Mouse (Mus musculus): ENCODE results near the gene Twf1. TPM values are rescaled to one million over a fixed set of nuclear protein-coding genes. Genes with fewer than 3 reads are reported as not detected.

Twf1 gene
- polyA plus RNA-seq, 1 experiment from 2014 or later, result 94.9 TPM

DNA sequence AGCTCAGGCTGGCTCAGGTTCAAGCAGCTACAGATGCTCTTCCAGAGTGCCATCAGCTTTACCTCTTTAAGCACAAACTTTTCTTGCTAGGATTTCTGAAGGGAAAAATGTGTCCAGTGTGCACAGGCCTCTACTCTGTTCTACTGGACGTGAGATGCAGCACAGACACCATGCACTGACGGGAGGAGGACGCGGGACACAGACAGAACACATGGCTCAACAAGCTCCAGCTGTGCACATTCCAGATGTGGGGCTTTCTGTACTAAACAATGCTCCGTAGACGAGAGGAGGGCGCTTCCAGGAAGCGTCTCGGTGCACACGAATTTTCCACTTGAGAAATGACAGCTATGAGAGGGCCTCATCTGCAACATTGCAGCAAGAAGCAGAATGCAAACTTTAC lies 6.5 kb downstream of the Twf1 start:
- no peak overlapping the region for H3K9ac ChIP-seq (ENCODE audit: low read length)
- no peaks in the 10 kb centered on the region; the same call in 1 of the 2 replicates for H3K4me1 ChIP-seq (ENCODE audit: control insufficient read depth, insufficient read depth, low read length)
- H3K4me2 ChIP-seq (ENCODE audit: low read depth, low read length), result no peak overlapping the region
- WGBS, result 60% methylated on average over 10 of the region's 10 CpGs
- no peak overlapping the region for H3K4me3 ChIP-seq (replicated peaks; ENCODE audit: low read length)
- H3K36me3 ChIP-seq (ENCODE audit: control insufficient read depth, insufficient read depth, low read length), result peaks cover 30% of the 10 kb centered on the region
- H3K9me3 ChIP-seq (replicated peaks; ENCODE audit: control insufficient read depth, low read length), result no peaks in the 10 kb centered on the region
- H3K27ac ChIP-seq (ENCODE audit: low read length), result no peak overlapping the region
- ATAC-seq (ENCODE audit: insufficient read depth, low FRiP score), result no peak; the same call in 1 of the 2 replicates
- H3K27me3 ChIP-seq (ENCODE audit: control insufficient read depth, insufficient read depth, low read length), result no peaks in the 10 kb centered on the region

- Histone ChIP-seq H3K27me3 (ENCODE audit: control insufficient read depth, insufficient read depth, low read length) (no peaks in the 10 kb centered on the region), H3K27ac (ENCODE audit: low read length) (0 out of 2 replicates have a peak overlapping the region, but pooled peaks have one; percentile 0), H3K4me2 (ENCODE audit: low read depth, low read length) (no peak overlapping the region), H3K4me3 (replicated peaks; ENCODE audit: low read length) (no peak overlapping the region), H3K9ac (ENCODE audit: low read length) (no peak overlapping the region), H3K4me1 (ENCODE audit: control insufficient read depth, insufficient read depth, low read length) (no peaks in the 10 kb centered on the region), H3K9me3 (replicated peaks; ENCODE audit: control insufficient read depth, low read length) (no peaks in the 10 kb centered on the region), H3K36me3 (ENCODE audit: control insufficient read depth, insufficient read depth, low read length) (peaks cover 30% of the 10 kb centered on the region)
- 57% methylated on average over 7 of the region's 7 CpGs for WGBS
- no peak for ATAC-seq (ENCODE audit: insufficient read depth, low FRiP score)
Measured at GRCm38 (mm10) chr15:94582000-94582593, 7.6 kb downstream of the Twf1 start.

- Histone ChIP-seq H3K9me3 (replicated peaks; ENCODE audit: control insufficient read depth, low read length) (no peaks in the 10 kb centered on the region), H3K4me2 (ENCODE audit: low read depth, low read length) (no peak overlapping the region), H3K9ac (ENCODE audit: low read length) (no peak overlapping the region), H3K27ac (ENCODE audit: low read length) (no peak overlapping the region), H3K27me3 (ENCODE audit: control insufficient read depth, insufficient read depth, low read length) (no peaks in the 10 kb centered on the region), H3K4me1 (ENCODE audit: control insufficient read depth, insufficient read depth, low read length) (no peaks in the 10 kb centered on the region), H3K4me3 (replicated peaks; ENCODE audit: low read length) (no peak overlapping the region), H3K36me3 (ENCODE audit: control insufficient read depth, insufficient read depth, low read length) (no peaks in the 10 kb centered on the region)
- ATAC-seq (ENCODE audit: insufficient read depth, low FRiP score), result no peak
- 72% methylated on average over 4 of the region's 4 CpGs for WGBS
Measured at GRCm38 (mm10) chr15:94574566-94575268, 15.0 kb downstream of the Twf1 start.

DNA sequence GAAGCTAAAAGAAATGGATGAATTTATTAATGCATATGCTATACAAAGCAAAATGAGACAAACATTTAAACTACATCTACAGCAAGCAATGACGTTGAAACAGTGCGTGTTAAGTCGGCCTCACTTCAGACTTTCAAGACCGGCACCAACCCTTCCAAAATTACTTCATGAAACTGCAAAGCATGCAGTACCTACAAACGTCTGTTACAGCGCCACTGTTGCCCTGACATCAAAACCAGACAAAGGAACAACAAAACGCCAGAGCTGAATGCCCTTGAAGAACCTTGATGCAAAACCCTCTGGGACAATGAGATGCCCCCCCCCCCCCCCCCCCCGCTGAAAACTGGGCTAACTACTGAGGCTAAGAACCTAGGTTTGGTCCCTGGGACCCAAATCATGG lies 16.9 kb downstream of the Twf1 start:
- Histone ChIP-seq H3K27ac (ENCODE audit: low read length) (no peak overlapping the region), H3K9ac (ENCODE audit: low read length) (no peak overlapping the region), H3K4me2 (ENCODE audit: low read depth, low read length) (no peak overlapping the region), H3K27me3 (ENCODE audit: control insufficient read depth, insufficient read depth, low read length) (no peaks in the 10 kb centered on the region), H3K9me3 (replicated peaks; ENCODE audit: control insufficient read depth, low read length) (no peaks in the 10 kb centered on the region), H3K4me1 (ENCODE audit: control insufficient read depth, insufficient read depth, low read length) (no peaks in the 10 kb centered on the region), H3K4me3 (replicated peaks; ENCODE audit: low read length) (no peak overlapping the region), H3K36me3 (ENCODE audit: control insufficient read depth, insufficient read depth, low read length) (no peaks in the 10 kb centered on the region)
- no peak for ATAC-seq (ENCODE audit: insufficient read depth, low FRiP score)
- WGBS, result 73% methylated on average over 8 of the region's 8 CpGs

- no peak overlapping the region for H3K9ac ChIP-seq (ENCODE audit: low read length)
- ATAC-seq (ENCODE audit: insufficient read depth, low FRiP score), result no peak
- H3K4me3 ChIP-seq (replicated peaks; ENCODE audit: low read length), result no peak overlapping the region
- no peaks in the 10 kb centered on the region for H3K4me1 ChIP-seq (ENCODE audit: control insufficient read depth, insufficient read depth, low read length)
- no peak overlapping the region for H3K4me2 ChIP-seq (ENCODE audit: low read depth, low read length)
- H3K27me3 ChIP-seq (ENCODE audit: control insufficient read depth, insufficient read depth, low read length), result no peaks in the 10 kb centered on the region
- no peaks in the 10 kb centered on the region for H3K36me3 ChIP-seq (ENCODE audit: control insufficient read depth, insufficient read depth, low read length)
- no peaks in the 10 kb centered on the region for H3K9me3 ChIP-seq (replicated peaks; ENCODE audit: control insufficient read depth, low read length)
- 59% methylated on average over 4 of the region's 4 CpGs for WGBS
- no peak overlapping the region for H3K27ac ChIP-seq (ENCODE audit: low read length)
Measured at GRCm38 (mm10) chr15:94571501-94571900, 18.2 kb downstream of the Twf1 start.

GRCm38 (mm10) chr15:94568496-94569182 lies 21.1 kb downstream of the Twf1 start:
- 59% methylated on average over 10 of the region's 10 CpGs for WGBS
- Histone ChIP-seq H3K4me2 (ENCODE audit: low read depth, low read length) (no peak overlapping the region), H3K36me3 (ENCODE audit: control insufficient read depth, insufficient read depth, low read length) (no peaks in the 10 kb centered on the region), H3K9ac (ENCODE audit: low read length) (no peak overlapping the region), H3K27ac (ENCODE audit: low read length) (no peak overlapping the region), H3K4me3 (replicated peaks; ENCODE audit: low read length) (no peak overlapping the region), H3K9me3 (replicated peaks; ENCODE audit: control insufficient read depth, low read length) (no peaks in the 10 kb centered on the region), H3K27me3 (ENCODE audit: control insufficient read depth, insufficient read depth, low read length) (no peaks in the 10 kb centered on the region), H3K4me1 (ENCODE audit: control insufficient read depth, insufficient read depth, low read length) (no peaks in the 10 kb centered on the region)
- ATAC-seq (ENCODE audit: insufficient read depth, low FRiP score), result peak; percentile 85

GRCm38 (mm10) chr15:94565854-94566253 lies 23.8 kb downstream of the Twf1 start:
- H3K27ac ChIP-seq (ENCODE audit: low read length), result no peak overlapping the region
- no peaks in the 10 kb centered on the region for H3K9me3 ChIP-seq (replicated peaks; ENCODE audit: control insufficient read depth, low read length)
- ATAC-seq (ENCODE audit: insufficient read depth, low FRiP score), result no peak
- no peaks in the 10 kb centered on the region for H3K27me3 ChIP-seq (ENCODE audit: control insufficient read depth, insufficient read depth, low read length)
- no peaks in the 10 kb centered on the region for H3K4me1 ChIP-seq (ENCODE audit: control insufficient read depth, insufficient read depth, low read length)
- H3K4me2 ChIP-seq (ENCODE audit: low read depth, low read length), result no peak overlapping the region
- H3K9ac ChIP-seq (ENCODE audit: low read length), result no peak overlapping the region
- 83% methylated on average over 9 of the region's 9 CpGs for WGBS
- no peaks in the 10 kb centered on the region; the same call in 1 of the 2 replicates for H3K36me3 ChIP-seq (ENCODE audit: control insufficient read depth, insufficient read depth, low read length)
- H3K4me3 ChIP-seq (replicated peaks; ENCODE audit: low read length), result no peak overlapping the region

GRCm38 (mm10) chr15:94564909-94565308 lies 24.8 kb downstream of the Twf1 start:
- no peak overlapping the region for H3K27ac ChIP-seq (ENCODE audit: low read length)
- no peaks in the 10 kb centered on the region for H3K27me3 ChIP-seq (ENCODE audit: control insufficient read depth, insufficient read depth, low read length)
- no peaks in the 10 kb centered on the region; the same call in 1 of the 2 replicates for H3K36me3 ChIP-seq (ENCODE audit: control insufficient read depth, insufficient read depth, low read length)
- no peaks in the 10 kb centered on the region for H3K9me3 ChIP-seq (replicated peaks; ENCODE audit: control insufficient read depth, low read length)
- H3K4me2 ChIP-seq (ENCODE audit: low read depth, low read length), result no peak overlapping the region
- no peak overlapping the region for H3K4me3 ChIP-seq (replicated peaks; ENCODE audit: low read length)
- H3K4me1 ChIP-seq (ENCODE audit: control insufficient read depth, insufficient read depth, low read length), result no peaks in the 10 kb centered on the region
- WGBS, result 88% methylated on average over 2 of the region's 2 CpGs
- H3K9ac ChIP-seq (ENCODE audit: low read length), result no peak overlapping the region
- no peak for ATAC-seq (ENCODE audit: insufficient read depth, low FRiP score)
